Mouse (Mus musculus) limb, embryonic 10.5 days (tissue): ENCODE results near the gene Nutf2. TPM values are rescaled to one million over a fixed set of nuclear protein-coding genes. Genes with fewer than 3 reads are reported as not detected.

Experiments used
- DNase-seq: peaks from one replicate; pipeline ENCODE4 v3.0.0-alpha.2; 2017; ENCODE audit warnings: low spot score
- H3K27ac ChIP-seq: fragments of 300-500 bp; sonication (generic); 2 replicates; pipeline ENCODE4 v1.5.1; 2016; ENCODE audit warnings: mild to moderate bottlenecking
- H3K27me3 ChIP-seq: fragments of 300-500 bp; sonication (generic); 2 replicates; pipeline ENCODE4 v1.6.1; 2016; ENCODE audit warnings: low read depth, mild to moderate bottlenecking; ENCODE audit not compliant: poor library complexity, severe bottlenecking
- H3K36me3 ChIP-seq: fragments of 300-500 bp; sonication (generic); 2 replicates; pipeline ENCODE4 v1.6.1; 2016; ENCODE audit warnings: mild to moderate bottlenecking, moderate library complexity
- H3K4me1 ChIP-seq: fragments of 300-500 bp; sonication (generic); 2 replicates; pipeline ENCODE4 v1.6.1; 2016
- H3K4me3 ChIP-seq: fragments of 300-500 bp; sonication (generic); 2 replicates; pipeline ENCODE4 v1.5.1; 2016; ENCODE audit warnings: mild to moderate bottlenecking, moderate library complexity
- H3K9me3 ChIP-seq: fragments of 300-500 bp; sonication (generic); replicated peaks from 2 replicates; pipeline ENCODE4 v1.6.1; 2016; ENCODE audit warnings: mild to moderate bottlenecking
- WGBS: fragments of 180-500 bp; shearing (Covaris S2); methylation state at CpG from one replicate; pipeline ENCODE4 v1.1.7; 2016; 5-methylcytosine and 5-hydroxymethylcytosine counted together
- polyA plus RNA-seq: library from polyadenylated mRNA; unstranded; fragments of >200 nt; fragmentation: Nextera tagmentation; extraction: Ambion mirVana; gene quantifications from 2 replicates; pipeline ENCODE4 v1.2.1, GENCODE M21; 2016

Nutf2 gene
- polyA plus RNA-seq, 1 experiment from 2014 or later: 379 TPM

DNA sequence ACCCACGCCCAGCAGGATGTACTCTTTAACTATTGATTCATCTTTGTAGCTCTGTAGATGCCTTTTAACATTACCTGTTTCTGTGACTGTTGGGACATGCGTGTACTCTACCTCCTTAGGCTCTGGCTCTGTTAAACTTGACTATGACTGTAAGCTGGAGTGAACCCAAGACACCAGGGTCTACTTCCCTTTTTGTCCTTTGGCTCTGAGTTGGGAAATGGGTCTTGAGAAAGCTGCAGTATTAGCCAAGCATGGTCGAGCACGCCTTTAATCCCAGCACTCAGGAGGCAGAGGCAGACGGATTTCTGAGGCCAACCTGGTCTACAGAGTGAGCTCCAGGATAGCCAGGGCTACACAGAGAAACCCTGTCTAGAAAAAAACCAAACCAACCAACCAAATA lies 1.9 kb upstream of the Nutf2 start:
- H3K4me1 ChIP-seq: peaks cover 60% of the 10 kb centered on the region
- DNase-seq: no peak
- H3K9me3 ChIP-seq: no peaks in the 10 kb centered on the region
- H3K27me3 ChIP-seq: no peaks in the 10 kb centered on the region
- 0 out of 2 replicates have a peak overlapping the region, but pooled peaks have one; percentile 26 for H3K4me3 ChIP-seq
- 93% methylated on average over 5 of the region's 5 CpGs for WGBS
- no peak overlapping the region for H3K27ac ChIP-seq
- H3K36me3 ChIP-seq: peaks cover 31% of the 10 kb centered on the region

GRCm38 (mm10) chr8:105859314-105859713 lies 1.1 kb upstream of the Nutf2 start:
- Histone ChIP-seq H3K4me1 (peaks cover 60% of the 10 kb centered on the region), H3K9me3 (no peaks in the 10 kb centered on the region), H3K4me3 (peak overlapping the region; percentile 13; the same call in 1 of the 2 replicates), H3K27ac (peak overlapping the region; percentile 96), H3K27me3 (no peaks in the 10 kb centered on the region), H3K36me3 (peaks cover 40% of the 10 kb centered on the region)
- 72% methylated on average over 5 of the region's 5 CpGs for WGBS
- DNase-seq: no peak

DNA sequence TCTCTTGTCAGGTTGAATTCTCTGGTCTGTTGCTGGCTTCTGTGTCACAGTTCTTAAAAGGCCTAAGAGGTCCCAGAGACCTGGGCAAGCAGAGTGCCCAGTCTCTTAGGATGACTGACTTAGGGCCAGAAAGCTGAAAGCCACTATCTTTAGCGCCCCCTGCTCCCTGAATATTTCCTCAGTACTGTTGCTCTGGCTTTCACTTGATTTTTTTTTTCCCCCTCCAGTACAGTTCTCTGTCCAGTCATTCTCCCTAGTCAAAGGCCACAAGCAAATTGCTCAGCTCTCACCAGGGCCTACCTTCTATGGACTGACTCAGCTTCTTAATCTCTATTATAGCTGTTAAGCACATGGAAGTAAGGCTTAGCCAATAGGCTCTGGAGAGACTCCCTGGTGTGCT lies 1.6 kb downstream of the Nutf2 start:
- Histone ChIP-seq H3K9me3 (no peaks in the 10 kb centered on the region), H3K4me3 (peak overlapping the region; percentile 86), H3K36me3 (peaks cover 64% of the 10 kb centered on the region), H3K27ac (peak overlapping the region; percentile 96; the same call in 1 of the 2 replicates), H3K27me3 (no peaks in the 10 kb centered on the region), H3K4me1 (peaks cover 44% of the 10 kb centered on the region)
- DNase-seq: no peak
- WGBS: 14% methylated on average over 1 of the region's 1 CpGs

DNA sequence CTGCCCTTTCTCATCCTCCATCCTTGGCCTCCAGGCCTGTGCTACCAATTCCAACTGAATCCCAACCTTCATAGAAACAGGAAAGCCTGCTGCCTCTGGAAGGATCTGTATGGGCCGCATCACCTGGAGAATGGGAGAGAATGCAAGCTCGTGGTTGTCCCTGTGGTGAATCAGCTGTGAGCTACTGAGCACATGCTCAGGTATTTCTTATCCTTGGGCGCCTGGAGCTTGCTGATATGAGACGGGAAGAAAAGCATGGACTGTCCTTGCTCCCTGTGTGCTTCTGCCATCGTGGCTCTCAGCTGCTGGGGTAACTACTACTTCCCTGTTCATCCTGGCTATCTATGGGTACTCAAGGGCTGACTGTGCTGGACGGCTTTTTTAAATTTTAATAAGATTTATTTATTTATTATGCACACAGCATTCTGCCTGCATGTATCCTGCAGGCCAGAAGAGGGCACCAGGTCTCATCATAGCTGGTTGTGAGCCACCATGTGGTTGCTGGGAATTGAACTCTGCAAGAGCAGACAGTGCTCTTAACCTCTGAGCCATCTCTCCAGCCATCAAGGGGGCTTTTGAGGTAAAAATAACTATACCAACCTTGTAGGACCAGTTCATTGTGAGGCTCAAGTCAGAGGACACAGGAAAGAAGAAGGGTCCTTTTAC lies 6.1 kb downstream of the Nutf2 start:
- no peak overlapping the region for H3K27ac ChIP-seq
- H3K9me3 ChIP-seq: no peaks in the 10 kb centered on the region
- H3K4me3 ChIP-seq: no peak overlapping the region
- 91% methylated on average over 6 of the region's 6 CpGs for WGBS
- H3K36me3 ChIP-seq: peaks cover 91% of the 10 kb centered on the region
- peaks cover 11% of the 10 kb centered on the region for H3K4me1 ChIP-seq
- no peak for DNase-seq
- no peaks in the 10 kb centered on the region for H3K27me3 ChIP-seq

GRCm38 (mm10) chr8:105874301-105874700 lies 13.9 kb downstream of the Nutf2 start:
- H3K27ac ChIP-seq: no peak overlapping the region
- 92% methylated on average over 6 of the region's 6 CpGs for WGBS
- no peak overlapping the region for H3K4me3 ChIP-seq
- peaks cover 96% of the 10 kb centered on the region for H3K36me3 ChIP-seq
- H3K9me3 ChIP-seq: no peaks in the 10 kb centered on the region
- no peak for DNase-seq
- no peaks in the 10 kb centered on the region for H3K4me1 ChIP-seq
- no peaks in the 10 kb centered on the region for H3K27me3 ChIP-seq

GRCm38 (mm10) chr8:105880754-105881520 lies 20.6 kb downstream of the Nutf2 start, which contains the start of gene Edc4:
Gene Edc4, plus strand, starts transcription at chr8:105880881.
- H3K9me3 ChIP-seq: no peaks in the 10 kb centered on the region
- no peaks in the 10 kb centered on the region for H3K27me3 ChIP-seq
- H3K4me1 ChIP-seq: peaks cover 18% of the 10 kb centered on the region
- H3K4me3 ChIP-seq: peak within 1 kb of the TSS; percentile 69
- WGBS: 1% methylated on average over 45 of the region's 45 CpGs
- peak; percentile 91 for DNase-seq
- H3K36me3 ChIP-seq: peaks cover 67% of the 10 kb centered on the region
- H3K27ac ChIP-seq: peak within 1 kb of the TSS; percentile 86

GRCm38 (mm10) chr8:105889756-105890465 lies 29.5 kb downstream of the Nutf2 start:
- 95% methylated on average over 12 of the region's 12 CpGs for WGBS
- Histone ChIP-seq H3K36me3 (peaks cover 96% of the 10 kb centered on the region), H3K27ac (no peak overlapping the region), H3K27me3 (no peaks in the 10 kb centered on the region), H3K4me3 (no peak overlapping the region), H3K4me1 (peaks cover 9% of the 10 kb centered on the region), H3K9me3 (no peaks in the 10 kb centered on the region)
- DNase-seq: no peak

DNA sequence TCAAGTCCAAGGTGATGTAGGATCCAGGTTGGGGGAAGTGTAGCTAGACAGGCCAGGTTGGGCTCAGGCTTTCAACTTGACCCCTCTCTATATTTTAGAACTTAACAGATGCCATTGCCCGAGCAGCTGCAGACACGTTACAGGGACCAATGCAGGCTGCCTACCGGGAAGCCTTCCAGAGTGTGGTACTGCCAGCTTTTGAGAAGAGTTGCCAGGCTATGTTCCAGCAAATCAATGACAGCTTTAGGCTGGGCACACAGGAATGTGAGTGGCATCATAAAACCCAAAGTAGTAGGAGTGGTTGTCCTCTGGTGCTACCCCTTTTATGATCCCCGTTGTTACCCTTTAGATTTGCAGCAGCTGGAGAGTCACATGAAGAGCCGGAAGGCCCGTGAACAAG lies 30.5 kb downstream of the Nutf2 start:
- H3K27ac ChIP-seq: no peak overlapping the region
- 90% methylated on average over 6 of the region's 6 CpGs for WGBS
- no peaks in the 10 kb centered on the region for H3K9me3 ChIP-seq
- H3K27me3 ChIP-seq: no peaks in the 10 kb centered on the region
- no peak overlapping the region for H3K4me3 ChIP-seq
- DNase-seq: no peak
- peaks cover 9% of the 10 kb centered on the region for H3K4me1 ChIP-seq
- peaks cover 90% of the 10 kb centered on the region for H3K36me3 ChIP-seq

- no peak overlapping the region for H3K27ac ChIP-seq
- no peaks in the 10 kb centered on the region for H3K27me3 ChIP-seq
- no peaks in the 10 kb centered on the region for H3K9me3 ChIP-seq
- peaks cover 75% of the 10 kb centered on the region for H3K36me3 ChIP-seq
- H3K4me1 ChIP-seq: peaks cover 9% of the 10 kb centered on the region
- DNase-seq: no peak
- WGBS: 83% methylated on average over 6 of the region's 6 CpGs
- H3K4me3 ChIP-seq: no peak overlapping the region
Observed at GRCm38 (mm10) chr8:105892432-105892831, 32.1 kb downstream of the Nutf2 start.

- Histone ChIP-seq H3K27ac (no peak within 1 kb of the TSS; the same call in 1 of the 2 replicates), H3K27me3 (no peaks in the 10 kb centered on the region), H3K4me1 (peaks cover 9% of the 10 kb centered on the region), H3K36me3 (peaks cover 66% of the 10 kb centered on the region), H3K9me3 (no peaks in the 10 kb centered on the region), H3K4me3 (0 out of 2 replicates have a peak within 1 kb of the TSS, but pooled peaks have one; percentile 28)
- DNase-seq: peak; percentile 71
- 6% methylated on average over 11 of the region's 11 CpGs for WGBS
Observed at GRCm38 (mm10) chr8:105893339-105893738, 33.0 kb downstream of the Nutf2 start, which contains the start of gene Nrn1l. Gene Nrn1l, plus strand, starts transcription at chr8:105893567.

DNA sequence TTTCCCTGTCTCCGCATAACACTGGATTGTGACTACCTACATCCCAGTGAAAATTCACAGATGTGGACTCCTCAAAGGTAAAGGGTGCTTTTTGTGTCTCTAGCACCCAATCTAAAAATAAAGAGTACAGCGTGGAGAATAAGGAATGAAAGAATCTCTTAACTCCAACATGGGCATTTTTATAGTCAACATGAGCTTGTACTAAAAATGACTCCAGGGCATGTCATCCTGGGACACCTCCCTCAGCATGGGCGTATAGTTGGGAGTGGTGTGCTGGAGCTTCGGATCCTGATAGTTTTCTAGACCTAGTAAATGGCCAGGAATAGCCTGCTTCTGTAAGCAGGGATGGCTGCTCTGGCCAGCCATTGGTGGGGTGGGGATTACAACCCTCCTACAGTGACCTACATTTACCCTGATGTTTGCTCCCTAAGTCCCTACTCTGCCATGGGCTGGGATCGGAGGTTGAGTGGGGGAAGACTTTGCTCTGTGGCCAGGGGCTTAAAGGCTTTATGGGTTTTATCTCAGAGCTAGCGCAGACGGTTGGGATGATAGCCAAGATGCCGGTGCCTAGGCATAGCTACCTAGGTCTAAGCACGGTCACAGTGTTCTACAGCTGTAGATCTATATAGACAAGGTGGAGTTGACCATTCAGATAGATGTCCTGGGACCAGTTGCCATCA lies 37.6 kb downstream of the Nutf2 start:
- H3K36me3 ChIP-seq: peaks cover 20% of the 10 kb centered on the region
- no peak overlapping the region for H3K27ac ChIP-seq
- peaks cover 16% of the 10 kb centered on the region for H3K4me1 ChIP-seq
- no peaks in the 10 kb centered on the region for H3K9me3 ChIP-seq
- no peak for DNase-seq
- no peaks in the 10 kb centered on the region for H3K27me3 ChIP-seq
- 83% methylated on average over 9 of the region's 9 CpGs for WGBS
- no peak overlapping the region for H3K4me3 ChIP-seq

DNA sequence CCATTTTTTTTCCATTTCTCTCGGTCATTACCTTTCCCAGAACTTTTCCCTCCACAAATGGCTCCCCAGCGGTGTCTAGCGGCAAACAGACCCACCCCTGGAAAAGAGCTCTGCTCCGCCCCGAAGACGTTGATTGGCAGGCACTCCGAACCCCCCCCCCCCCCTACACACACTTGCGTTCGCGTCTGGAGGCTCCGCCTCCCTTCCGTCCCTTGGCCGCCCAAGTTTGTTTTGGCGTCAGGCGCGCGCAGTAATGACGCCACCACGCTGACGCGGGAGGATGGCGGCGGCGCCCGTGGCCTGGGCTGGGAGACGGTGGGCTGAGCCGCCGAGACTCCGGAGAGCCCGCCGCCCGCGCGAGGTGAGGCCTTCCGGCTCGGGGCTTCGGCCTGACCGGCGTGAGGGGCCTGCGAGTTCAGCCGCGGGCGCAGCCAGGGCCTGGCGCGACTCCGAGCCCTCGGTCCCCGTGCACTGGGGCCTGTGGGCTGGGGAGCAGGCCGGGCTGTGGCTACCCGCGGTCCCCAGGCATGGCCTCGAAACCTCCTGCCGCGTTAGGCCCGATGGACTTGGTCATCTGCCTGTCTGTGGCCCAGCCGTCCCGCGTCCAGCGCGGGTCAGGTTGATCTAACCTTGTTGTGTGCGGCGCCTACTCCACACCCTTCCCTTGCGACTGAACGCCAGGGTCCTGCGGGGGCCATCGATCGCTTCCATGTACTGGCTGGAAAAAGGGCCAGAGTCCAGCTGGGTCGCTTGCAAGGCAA lies 40.0 kb downstream of the Nutf2 start, which contains the start of gene Pskh1:
TSS of gene Pskh1 (plus strand) at position 262 of the 761 bp plus-strand sequence.
- Histone ChIP-seq H3K9me3 (no peaks in the 10 kb centered on the region), H3K27me3 (no peaks in the 10 kb centered on the region), H3K4me1 (peaks cover 9% of the 10 kb centered on the region), H3K4me3 (peak within 1 kb of the TSS; percentile 77), H3K36me3 (no peaks in the 10 kb centered on the region; the same call in 1 of the 2 replicates), H3K27ac (peak within 1 kb of the TSS; percentile 94)
- under 1% methylated on average over 68 of the region's 68 CpGs for WGBS
- peak; percentile 96 for DNase-seq
